ENCODE assay signal across 25 mouse cellular contexts in the genomic region with DNA sequence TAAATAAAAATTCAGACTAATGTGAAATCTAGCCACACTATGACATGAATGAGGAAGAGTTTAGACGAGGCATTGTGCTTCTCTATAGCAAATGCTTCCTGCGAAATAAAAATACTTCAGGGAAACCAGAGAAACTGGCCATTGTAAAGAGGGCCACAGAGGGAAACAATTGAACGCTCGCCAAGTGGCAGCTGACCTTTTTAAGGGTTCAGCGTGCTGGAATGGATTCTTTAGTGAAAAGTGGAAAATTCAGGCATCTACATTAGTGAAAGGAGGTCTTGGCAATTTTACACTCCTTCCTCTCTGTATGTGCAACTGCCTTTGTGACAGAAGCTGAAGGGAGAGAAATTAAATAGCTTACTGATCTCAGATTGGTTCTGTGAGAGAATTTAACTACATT. TPM values are rescaled to one million over a fixed set of nuclear protein-coding genes. Genes with fewer than 3 reads are reported as not detected.
DNase-seq lines count a peak whose midpoint lies in the region; ATAC-seq and TF ChIP-seq lines count a peak whose summit lies in the region.
"Had no signal": no experiment of that assay in that cellular context is flagged by ENCODE, and none has a peak within 500 bp of the region (broad histone marks: within the 10 kb centered on the region; RNA-seq: fewer than 3 reads in every experiment).

No protein-coding gene starts in this region.

- H3K36me3 ChIP-seq in forebrain, embryonic 14.5 days (ENCODE audit: control insufficient read depth, insufficient read depth, low read length) = no peaks in the 10 kb centered on the region
- no peaks in the 10 kb centered on the region for H3K36me3 ChIP-seq in forebrain, embryonic 11.5 days (ENCODE audit: control insufficient read depth, insufficient read depth, low read length)
- no peaks in the 10 kb centered on the region for H3K36me3 ChIP-seq in kidney, embryonic 14.5 days (ENCODE audit: control insufficient read depth, insufficient read depth, low read length)
- H3K36me3 ChIP-seq in midbrain, postnatal 0 days (ENCODE audit: insufficient read depth, low read length) = no peaks in the 10 kb centered on the region
- H3K36me3 ChIP-seq in midbrain, embryonic 15.5 days (replicated peaks) = no peaks in the 10 kb centered on the region
- H3K36me3 ChIP-seq in embryonic facial prominence, embryonic 14.5 days (ENCODE audit: control insufficient read depth, insufficient read depth, low read length) = no peaks in the 10 kb centered on the region
- H3K36me3 ChIP-seq: embryonic facial prominence, embryonic 12.5 days; G1E; kidney, embryonic 15.5 days; limb, embryonic 12.5 days; liver, embryonic 13.5 days had no signal

- 5% methylated on average over 5 of the region's 5 CpGs for WGBS in forebrain, embryonic 14.5 days
- 21% methylated on average over 5 of the region's 5 CpGs for WGBS in forebrain, embryonic 11.5 days
- WGBS in kidney, embryonic 14.5 days = 65% methylated on average over 5 of the region's 5 CpGs
- WGBS in midbrain, postnatal 0 days = 23% methylated on average over 5 of the region's 5 CpGs
- 10% methylated on average over 5 of the region's 5 CpGs for WGBS in midbrain, embryonic 15.5 days
- WGBS in embryonic facial prominence, embryonic 14.5 days = 44% methylated on average over 5 of the region's 5 CpGs

- TF ChIP-seq CTCF in midbrain, postnatal 0 days (IDR thresholded peaks at IDR 0.05) = no peak

- no peaks in the 10 kb centered on the region for H3K9me3 ChIP-seq in forebrain, embryonic 14.5 days (replicated peaks; ENCODE audit: control insufficient read depth, low read length)
- H3K9me3 ChIP-seq in forebrain, embryonic 11.5 days (ENCODE audit: control insufficient read depth, low read length) = no peaks in the 10 kb centered on the region
- H3K9me3 ChIP-seq in kidney, embryonic 14.5 days (ENCODE audit: control insufficient read depth, low read length) = no peaks in the 10 kb centered on the region
- H3K9me3 ChIP-seq in midbrain, postnatal 0 days (ENCODE audit: low read length) = no peaks in the 10 kb centered on the region
- no peaks in the 10 kb centered on the region for H3K9me3 ChIP-seq in midbrain, embryonic 15.5 days
- H3K9me3 ChIP-seq in embryonic facial prominence, embryonic 14.5 days (ENCODE audit: control insufficient read depth, low read length) = no peaks in the 10 kb centered on the region
- H3K9me3 ChIP-seq: embryonic facial prominence, embryonic 12.5 days; G1E; kidney, embryonic 15.5 days; limb, embryonic 12.5 days; liver, embryonic 13.5 days; megakaryocyte, embryonic 14.5 days had no signal

- H3K4me1 ChIP-seq in forebrain, embryonic 14.5 days (ENCODE audit: control insufficient read depth, insufficient read depth, low read length) = peaks cover 12% of the 10 kb centered on the region
- H3K4me1 ChIP-seq in forebrain, embryonic 11.5 days (replicated peaks; ENCODE audit: control insufficient read depth, insufficient read depth, low read length) = peaks cover 12% of the 10 kb centered on the region
- H3K4me1 ChIP-seq in kidney, embryonic 14.5 days (ENCODE audit: control insufficient read depth, insufficient read depth, low read length) = peaks cover 3% of the 10 kb centered on the region; the same call in 1 of the 2 replicates
- no peaks in the 10 kb centered on the region; the same call in 1 of the 2 replicates for H3K4me1 ChIP-seq in midbrain, postnatal 0 days (ENCODE audit: insufficient read depth, low read length)
- H3K4me1 ChIP-seq in midbrain, embryonic 15.5 days = peaks cover 12% of the 10 kb centered on the region
- H3K4me1 ChIP-seq in embryonic facial prominence, embryonic 14.5 days (ENCODE audit: control insufficient read depth, insufficient read depth, low read length) = peaks cover 10% of the 10 kb centered on the region; the same call in 1 of the 2 replicates

- no peak overlapping the region for H3K27ac ChIP-seq in forebrain, embryonic 14.5 days (ENCODE audit: low read depth, low read length)
- no peak overlapping the region for H3K27ac ChIP-seq in forebrain, embryonic 11.5 days (ENCODE audit: low read depth, low read length)
- H3K27ac ChIP-seq in kidney, embryonic 14.5 days (ENCODE audit: low read depth, low read length) = no peak overlapping the region
- H3K27ac ChIP-seq in midbrain, postnatal 0 days (ENCODE audit: low read depth, low read length) = no peak overlapping the region
- H3K27ac ChIP-seq in midbrain, embryonic 15.5 days = no peak overlapping the region
- no peak overlapping the region for H3K27ac ChIP-seq in embryonic facial prominence, embryonic 14.5 days (replicated peaks; ENCODE audit: low read depth, low read length)
- H3K27ac ChIP-seq: embryonic facial prominence, embryonic 12.5 days; kidney, embryonic 15.5 days; limb, embryonic 12.5 days; liver, embryonic 13.5 days had no signal

- H3K4me3 ChIP-seq in forebrain, embryonic 14.5 days (ENCODE audit: low read depth, low read length) = no peak overlapping the region
- no peak overlapping the region for H3K4me3 ChIP-seq in forebrain, embryonic 11.5 days (ENCODE audit: low read depth, low read length)
- no peak overlapping the region for H3K4me3 ChIP-seq in kidney, embryonic 14.5 days (ENCODE audit: low read length)
- no peak overlapping the region for H3K4me3 ChIP-seq in midbrain, postnatal 0 days (ENCODE audit: low read depth, low read length)
- no peak overlapping the region for H3K4me3 ChIP-seq in midbrain, embryonic 15.5 days
- no peak overlapping the region for H3K4me3 ChIP-seq in embryonic facial prominence, embryonic 14.5 days (ENCODE audit: low read depth, low read length)
- H3K4me3 ChIP-seq: embryonic facial prominence, embryonic 12.5 days; erythroblast, embryonic 14.5 days; kidney, embryonic 15.5 days; limb, embryonic 12.5 days; liver, embryonic 13.5 days; megakaryocyte, embryonic 14.5 days had no signal

- H3K4me2 ChIP-seq in forebrain, embryonic 14.5 days (ENCODE audit: low read length) = no peak overlapping the region
- H3K4me2 ChIP-seq in forebrain, embryonic 11.5 days (ENCODE audit: low read depth, low read length, severe bottlenecking) = no peak overlapping the region
- no peak overlapping the region for H3K4me2 ChIP-seq in kidney, embryonic 14.5 days (replicated peaks; ENCODE audit: low read depth, low read length)
- no peak overlapping the region for H3K4me2 ChIP-seq in midbrain, postnatal 0 days (ENCODE audit: low read depth, low read length, poor library complexity, severe bottlenecking)
- H3K4me2 ChIP-seq in midbrain, embryonic 15.5 days = no peak overlapping the region
- H3K4me2 ChIP-seq in embryonic facial prominence, embryonic 14.5 days (ENCODE audit: low read depth, low read length) = no peak overlapping the region
- H3K4me2 ChIP-seq: embryonic facial prominence, embryonic 12.5 days; kidney, embryonic 15.5 days; limb, embryonic 12.5 days; liver, embryonic 13.5 days had no signal

- DNase-seq in forebrain, embryonic 14.5 days (ENCODE audit: low spot score) = peak; percentile 62
- DNase-seq in forebrain, embryonic 11.5 days (ENCODE audit: low spot score) = no peak
- DNase-seq in kidney, postnatal 4 days = peak; percentile 33 to 43
- peak; percentile 48 for DNase-seq in midbrain, postnatal 0 days (ENCODE audit: low spot score)
- peak; percentile 66 for DNase-seq in embryonic facial prominence, embryonic 14.5 days (ENCODE audit: low spot score)
- DNase-seq in thymus, adult 18-20 months = no peak
- DNase-seq: adrenal gland, postnatal 10 days; B cell, adult 2 months; cerebellum, adult 2 months; cerebellum, postnatal 36 days; heart, adult 18-20 months; liver, embryonic 13.5 days; lung, adult 2 months; thymus, postnatal 14 days had no signal

- no peak overlapping the region for H3K9ac ChIP-seq in forebrain, embryonic 14.5 days (ENCODE audit: low read length)
- no peak overlapping the region for H3K9ac ChIP-seq in forebrain, embryonic 11.5 days (ENCODE audit: low read length)
- H3K9ac ChIP-seq in kidney, embryonic 14.5 days (ENCODE audit: low read depth, low read length) = no peak overlapping the region
- H3K9ac ChIP-seq in midbrain, postnatal 0 days (replicated peaks; ENCODE audit: low read length, poor library complexity, severe bottlenecking) = no peak overlapping the region
- no peak overlapping the region for H3K9ac ChIP-seq in midbrain, embryonic 15.5 days
- no peak overlapping the region for H3K9ac ChIP-seq in embryonic facial prominence, embryonic 14.5 days (ENCODE audit: low read depth, low read length)
- H3K9ac ChIP-seq: embryonic facial prominence, embryonic 12.5 days; kidney, embryonic 15.5 days; limb, embryonic 12.5 days; liver, embryonic 13.5 days had no signal

- peaks cover 7% of the 10 kb centered on the region; the same call in 1 of the 2 replicates for H3K27me3 ChIP-seq in forebrain, embryonic 14.5 days (replicated peaks; ENCODE audit: control insufficient read depth, insufficient read depth, low read length)
- peaks cover 8% of the 10 kb centered on the region for H3K27me3 ChIP-seq in forebrain, embryonic 11.5 days (ENCODE audit: control insufficient read depth, insufficient read depth, low read length)
- peaks cover 4% of the 10 kb centered on the region; the same call in 1 of the 2 replicates for H3K27me3 ChIP-seq in kidney, embryonic 14.5 days (ENCODE audit: control insufficient read depth, insufficient read depth, low read length)
- peaks cover 14% of the 10 kb centered on the region; the same call in 1 of the 2 replicates for H3K27me3 ChIP-seq in midbrain, postnatal 0 days (ENCODE audit: insufficient read depth, low read length)
- peaks cover 28% of the 10 kb centered on the region for H3K27me3 ChIP-seq in midbrain, embryonic 15.5 days (replicated peaks)
- H3K27me3 ChIP-seq in embryonic facial prominence, embryonic 14.5 days (replicated peaks; ENCODE audit: control insufficient read depth, insufficient read depth, low read length) = no peaks in the 10 kb centered on the region; the same call in 1 of the 2 replicates
- H3K27me3 ChIP-seq: CH12.LX had no signal

- no peak for ATAC-seq in forebrain, embryonic 14.5 days
- no peak for ATAC-seq in forebrain, embryonic 11.5 days (replicated peaks; ENCODE audit: low FRiP score)
- no peak for ATAC-seq in kidney, embryonic 14.5 days (ENCODE audit: low FRiP score, low TSS enrichment)
- ATAC-seq in midbrain, postnatal 0 days (ENCODE audit: low FRiP score) = no peak
- ATAC-seq in midbrain, embryonic 15.5 days (replicated peaks) = no peak
- ATAC-seq in embryonic facial prominence, embryonic 14.5 days (ENCODE audit: low read depth) = no peak
- ATAC-seq: activated CD4-positive, CD25-positive, alpha-beta regulatory T cell, adult 4 months; intestine, postnatal 0 days had no signal

RNA-seq across cellular contexts. Expression of gene Cybrd1, which starts 3.7 kb away (rescaled TPM):
- polyA plus RNA-seq in forebrain, embryonic 14.5 days (2014; fragmentation: Nextera tagmentation; extraction: Ambion mirVana) = 0.55 and 0.69 TPM in 2 replicates
- 0.20 and 0.33 TPM in 2 replicates for polyA plus RNA-seq in forebrain, embryonic 11.5 days (2014; fragmentation: Nextera tagmentation; extraction: Ambion mirVana)
- polyA plus RNA-seq in kidney, embryonic 14.5 days (2014; fragmentation: Nextera tagmentation; extraction: Ambion mirVana) = 0.80 and 0.86 TPM in 2 replicates
- 6.3 and 6.9 TPM in 2 replicates for total RNA-seq in midbrain, postnatal 0 days (2014; rRNA removed)
- polyA plus RNA-seq in midbrain, postnatal 0 days (2015; fragmentation: Nextera tagmentation; extraction: Ambion mirVana) = 1.5 and 2.2 TPM in 2 replicates
- 2.1 and 2.9 TPM in 2 replicates for polyA plus RNA-seq in midbrain, embryonic 15.5 days (2015; fragmentation: Nextera tagmentation; extraction: Ambion mirVana)
- 4.5 and 4.6 TPM in 2 replicates for polyA plus RNA-seq in embryonic facial prominence, embryonic 14.5 days (2014; fragmentation: Nextera tagmentation; extraction: Ambion mirVana)
- total RNA-seq: CH12.LX had no signal
- polyA plus RNA-seq: erythroblast, embryonic 14.5 days; G1E had no signal

Comparison
In these comparisons a context has a peak if more than half of its experiments do, and no peak if none do; other contexts are left out.
1. DNase-seq: peak in forebrain, embryonic 14.5 days (single experiment), kidney, postnatal 4 days (2 of 2), midbrain, postnatal 0 days (single experiment) and embryonic facial prominence, embryonic 14.5 days (single experiment); none in forebrain, embryonic 11.5 days (single experiment) and thymus, adult 18-20 months (0 of 2).